ENCODE assay signal across 9 mouse cellular contexts in genomic region chr5:139907241-139907640, GRCm38 (mm10). TPM values are rescaled to one million over a fixed set of nuclear protein-coding genes. Genes with fewer than 3 reads are reported as not detected.
DNase-seq lines count a peak whose midpoint lies in the region; ATAC-seq and TF ChIP-seq lines count a peak whose summit lies in the region.
"Had no signal": no experiment of that assay in that cellular context is flagged by ENCODE, and none has a peak within 500 bp of the region (broad histone marks: within the 10 kb centered on the region; RNA-seq: fewer than 3 reads in every experiment).

No protein-coding gene starts in this region.

- peak overlapping the region; percentile 73 for H3K4me3 ChIP-seq in forebrain, embryonic 16.5 days (replicated peaks; ENCODE audit: low read length)
- H3K4me3 ChIP-seq in intestine, postnatal 0 days (ENCODE audit: low read depth, low read length): peak overlapping the region; percentile 61
- no peak overlapping the region for H3K4me3 ChIP-seq in lung, adult 2 months (replicated peaks; ENCODE audit: extremely low read depth, low read depth, low read length)
- H3K4me3 ChIP-seq: erythroblast, embryonic 14.5 days had no signal

- H3K4me2 ChIP-seq in forebrain, embryonic 16.5 days (ENCODE audit: low read length): peak overlapping the region; percentile 98
- H3K4me2 ChIP-seq in intestine, postnatal 0 days (replicated peaks; ENCODE audit: low read depth): peak overlapping the region; percentile 97

- peak; percentile 51 for TF ChIP-seq CTCF in intestine, postnatal 0 days (IDR thresholded peaks at IDR 0.05; ENCODE audit: low read depth)
- TF ChIP-seq CTCF in lung, adult 2 months (IDR thresholded peaks at IDR 0.05; ENCODE audit: insufficient read depth, low read length): 0 out of 2 replicates have a peak, but pooled peaks have one; percentile 12

- H3K4me1 ChIP-seq in forebrain, embryonic 16.5 days (replicated peaks; ENCODE audit: control insufficient read depth, insufficient read depth, low read length): peaks cover 41% of the 10 kb centered on the region
- 0 out of 2 replicates have a peak, but pooled peaks cover 5% of the 10 kb centered on the region for H3K4me1 ChIP-seq in intestine, postnatal 0 days (replicated peaks; ENCODE audit: control insufficient read depth, insufficient read depth, low read length)
- peaks cover 7% of the 10 kb centered on the region for H3K4me1 ChIP-seq in lung, adult 2 months (ENCODE audit: control insufficient read depth, insufficient read depth, low read length)

- peak overlapping the region; percentile 77; the same call in 1 of the 2 replicates for H3K9ac ChIP-seq in forebrain, embryonic 16.5 days (replicated peaks; ENCODE audit: low read depth, low read length)
- H3K9ac ChIP-seq in intestine, postnatal 0 days (ENCODE audit: low read depth, low read length): no peak overlapping the region

- H3K9me3 ChIP-seq in forebrain, embryonic 16.5 days (ENCODE audit: control insufficient read depth, low read length): no peaks in the 10 kb centered on the region; the same call in 1 of the 2 replicates
- H3K9me3 ChIP-seq in intestine, postnatal 0 days (ENCODE audit: control insufficient read depth): no peaks in the 10 kb centered on the region

- H3K27ac ChIP-seq in forebrain, embryonic 16.5 days (ENCODE audit: low read length): no peak overlapping the region
- H3K27ac ChIP-seq in intestine, postnatal 0 days (ENCODE audit: low read depth, low read length): no peak overlapping the region

- peak; percentile 54 to 73 for DNase-seq in cerebellum, postnatal 25 days
- no peak for DNase-seq in cerebellum, adult 11-12 months
- DNase-seq in ZHBTc4 (ENCODE audit: low read depth, low spot score): peak; percentile 76
- peak; percentile 44 for DNase-seq in lung, adult 2 months
- DNase-seq in retina, embryonic 14.5 days (ENCODE audit: low spot score): peak; percentile 78

- WGBS in forebrain, embryonic 16.5 days: under 1% methylated on average over 17 of the region's 19 CpGs
- WGBS in intestine, postnatal 0 days: under 1% methylated on average over 19 of the region's 19 CpGs
- WGBS in lung, adult 2 months: 4% methylated on average over 19 of the region's 19 CpGs

- ATAC-seq in forebrain, embryonic 16.5 days: peak; percentile 47
- no peak for ATAC-seq in intestine, postnatal 0 days
- ATAC-seq in frontal cortex, adult (ENCODE audit: low TSS enrichment): no peak

- TF ChIP-seq POLR2A in lung, adult 2 months (IDR thresholded peaks at IDR 0.05; ENCODE audit: borderline replicate concordance, extremely low read depth, low read depth, low read length): 0 out of 2 replicates have a peak, but pooled peaks have one; percentile 16

- H3K36me3 ChIP-seq in forebrain, embryonic 16.5 days (ENCODE audit: control insufficient read depth, insufficient read depth): no peaks in the 10 kb centered on the region
- H3K36me3 ChIP-seq in intestine, postnatal 0 days (ENCODE audit: control insufficient read depth, insufficient read depth): no peaks in the 10 kb centered on the region

- peaks cover 42% of the 10 kb centered on the region for H3K27me3 ChIP-seq in forebrain, embryonic 16.5 days (replicated peaks; ENCODE audit: control insufficient read depth, insufficient read depth, low read length)
- peaks cover 68% of the 10 kb centered on the region for H3K27me3 ChIP-seq in intestine, postnatal 0 days (replicated peaks; ENCODE audit: control insufficient read depth, insufficient read depth, low read length)

RNA-seq across cellular contexts. Expression of gene Elfn1, which starts 0.5 kb away (rescaled TPM):
- polyA plus RNA-seq in forebrain, embryonic 16.5 days (2015; fragmentation: Nextera tagmentation; extraction: Ambion mirVana): 2.4 and 3.2 TPM in 2 replicates
- polyA plus RNA-seq in intestine, postnatal 0 days (2015; fragmentation: Nextera tagmentation; extraction: Ambion mirVana): 0.08 and 0.12 TPM in 2 replicates
- polyA plus RNA-seq in lung, adult 2 months (2012; rRNA removed): 22.5 and 27.8 TPM in 2 replicates
- polyA plus RNA-seq: erythroblast, embryonic 14.5 days had no signal
